Mouse (Mus musculus): Measurements from ENCODE around the gene Kndc1. TPM values are rescaled to one million over a fixed set of nuclear protein-coding genes. Genes with fewer than 3 reads are reported as not detected.

Kndc1 gene
- total RNA-seq (2021) = not detected
- long read RNA-seq, experiment 1 = 0 reads
- long read RNA-seq, experiment 2 = 0 reads

- no peak for DNase-seq
Measured at GRCm38 (mm10) chr7:139894655-139895557, at the start of gene Kndc1. Gene Kndc1, plus strand, starts transcription at chr7:139894696.

- DNase-seq = no peak
Measured at GRCm38 (mm10) chr7:139845101-139845500, 49.4 kb upstream of the Kndc1 start.

GRCm38 (mm10) chr7:139850152-139850551 lies 44.3 kb upstream of the Kndc1 start:
- DNase-seq = no peak

- DNase-seq = no peak
Measured at GRCm38 (mm10) chr7:139850677-139851076, 43.8 kb upstream of the Kndc1 start.

GRCm38 (mm10) chr7:139851098-139851497 lies 43.4 kb upstream of the Kndc1 start:
- no peak for DNase-seq

- no peak for DNase-seq
Measured at GRCm38 (mm10) chr7:139855261-139855660, 39.2 kb upstream of the Kndc1 start.

GRCm38 (mm10) chr7:139861411-139861810 lies 33.1 kb upstream of the Kndc1 start:
- no peak for DNase-seq

GRCm38 (mm10) chr7:139863076-139863475 lies 31.4 kb upstream of the Kndc1 start:
- DNase-seq = no peak

GRCm38 (mm10) chr7:139864253-139864652 lies 30.2 kb upstream of the Kndc1 start:
- no peak for DNase-seq

- DNase-seq = no peak
Measured at GRCm38 (mm10) chr7:139864871-139865270, 29.6 kb upstream of the Kndc1 start.

GRCm38 (mm10) chr7:139871014-139871413 lies 23.5 kb upstream of the Kndc1 start:
- DNase-seq = no peak

GRCm38 (mm10) chr7:139877167-139877792 lies 17.2 kb upstream of the Kndc1 start:
- no peak for DNase-seq

- no peak for DNase-seq
Measured at GRCm38 (mm10) chr7:139878122-139878521, 16.4 kb upstream of the Kndc1 start.

- DNase-seq = no peak
Measured at GRCm38 (mm10) chr7:139878621-139879020, 15.9 kb upstream of the Kndc1 start.

- DNase-seq = no peak
Measured at GRCm38 (mm10) chr7:139883545-139883944, 11.0 kb upstream of the Kndc1 start.

GRCm38 (mm10) chr7:139891779-139892178 lies 2.7 kb upstream of the Kndc1 start:
- no peak for DNase-seq

GRCm38 (mm10) chr7:139896271-139896670 lies 1.8 kb downstream of the Kndc1 start:
- DNase-seq = no peak

- no peak for DNase-seq
Measured at GRCm38 (mm10) chr7:139896796-139897195, 2.3 kb downstream of the Kndc1 start.

- DNase-seq = no peak
Measured at GRCm38 (mm10) chr7:139898606-139899005, 4.1 kb downstream of the Kndc1 start.

- DNase-seq = no peak
Measured at GRCm38 (mm10) chr7:139899505-139899904, 5.0 kb downstream of the Kndc1 start.

GRCm38 (mm10) chr7:139900456-139900855 lies 6.0 kb downstream of the Kndc1 start:
- DNase-seq = no peak

- no peak for DNase-seq
Measured at GRCm38 (mm10) chr7:139900896-139901295, 6.4 kb downstream of the Kndc1 start.

GRCm38 (mm10) chr7:139901981-139902380 lies 7.5 kb downstream of the Kndc1 start:
- DNase-seq = no peak
